7 mouse cellular contexts compared by ENCODE assay signal in genomic region chr7:88278628-88279196, GRCm38 (mm10). TPM values are rescaled to one million over a fixed set of nuclear protein-coding genes. Genes with fewer than 3 reads are reported as not detected.
DNase-seq lines count a peak whose midpoint lies in the region; ATAC-seq and TF ChIP-seq lines count a peak whose summit lies in the region.

No protein-coding gene starts in this region.

- H3K4me1 ChIP-seq in neural tube, embryonic 11.5 days (ENCODE audit: control insufficient read depth, insufficient read depth, low read length) = no peaks in the 10 kb centered on the region
- H3K4me1 ChIP-seq in forebrain, embryonic 15.5 days = peaks cover 8% of the 10 kb centered on the region
- peaks cover 3 to 11% of the 10 kb centered on the region in 2 experiments; a peak in 3 of 4 replicates for H3K4me1 ChIP-seq in liver, embryonic 14.5 days (replicated peaks; ENCODE audit: control insufficient read depth in 2 of 2, insufficient read depth in 2 of 2, low read length in 1 of 2)

- ATAC-seq in neural tube, embryonic 11.5 days (ENCODE audit: insufficient read depth, low FRiP score, low TSS enrichment) = no peak
- no peak for ATAC-seq in forebrain, embryonic 15.5 days (replicated peaks)
- no peak for ATAC-seq in liver, embryonic 14.5 days (ENCODE audit: insufficient read depth)

- no peak overlapping the region for H3K27ac ChIP-seq in neural tube, embryonic 11.5 days (ENCODE audit: low read depth, low read length)
- no peak overlapping the region for H3K27ac ChIP-seq in forebrain, embryonic 15.5 days (replicated peaks)
- H3K27ac ChIP-seq in liver, embryonic 14.5 days = no peak overlapping the region

- no peaks in the 10 kb centered on the region for H3K27me3 ChIP-seq in neural tube, embryonic 11.5 days (ENCODE audit: control insufficient read depth, insufficient read depth, low read length)
- no peaks in the 10 kb centered on the region for H3K27me3 ChIP-seq in forebrain, embryonic 15.5 days
- no peaks in the 10 kb centered on the region for H3K27me3 ChIP-seq in liver, embryonic 14.5 days (ENCODE audit: control insufficient read depth, insufficient read depth, low read length)

- TF ChIP-seq CTCF in liver, embryonic 14.5 days (IDR thresholded peaks at IDR 0.05; ENCODE audit: low read depth) = no peak

- peak overlapping the region; percentile 67 for H3K4me2 ChIP-seq in neural tube, embryonic 11.5 days (ENCODE audit: low read depth)
- H3K4me2 ChIP-seq in forebrain, embryonic 15.5 days (replicated peaks) = peak overlapping the region; percentile 89
- H3K4me2 ChIP-seq in liver, embryonic 14.5 days (ENCODE audit: low read depth) = peak overlapping the region; percentile 79

- WGBS in neural tube, embryonic 11.5 days = 69% methylated on average over 8 of the region's 8 CpGs
- 53% methylated on average over 8 of the region's 8 CpGs for whole genome bisulfite sequencing in forebrain, embryonic 15.5 days
- 9% methylated on average over 8 of the region's 8 CpGs for WGBS in liver, embryonic 14.5 days (ENCODE audit: insufficient replicate concordance)

- no peak for TF ChIP-seq EP300 in liver, embryonic 14.5 days (IDR thresholded peaks at IDR 0.05; ENCODE audit: low read depth)

- no peak overlapping the region for H3K9ac ChIP-seq in neural tube, embryonic 11.5 days (ENCODE audit: low read length)
- H3K9ac ChIP-seq in forebrain, embryonic 15.5 days (replicated peaks) = no peak overlapping the region
- peak overlapping the region; percentile 48; the same call in 1 of the 2 replicates for H3K9ac ChIP-seq in liver, embryonic 14.5 days (replicated peaks)

- H3K4me3 ChIP-seq in neural tube, embryonic 11.5 days (ENCODE audit: low read depth, low read length) = no peak overlapping the region
- peak overlapping the region; percentile 47 for H3K4me3 ChIP-seq in forebrain, embryonic 15.5 days
- H3K4me3 ChIP-seq in liver, embryonic 14.5 days (ENCODE audit: insufficient read depth in 1 of 2, low read depth in 2 of 2, low read length in 2 of 2) = peak overlapping the region; percentile 49 to 58

- DNase-seq in neural tube, embryonic 11.5 days (ENCODE audit: low spot score) = no peak
- DNase-seq in neural tube, embryonic 10.5 days (ENCODE audit: extremely low spot score, low spot score) = no peak
- DNase-seq in liver, embryonic 14.5 days (ENCODE audit: low read depth in 3 of 3, low spot score in 3 of 3) = no peak
- no peak for DNase-seq in frontal cortex, postnatal 10 days (ENCODE audit: low spot score in 2 of 2)
- DNase-seq in cerebellum, adult 8-10 months = no peak
- DNase-seq in gastrocnemius, postnatal 10 days = no peak

- H3K9me3 ChIP-seq in neural tube, embryonic 11.5 days (ENCODE audit: control insufficient read depth, low read length) = no peaks in the 10 kb centered on the region
- H3K9me3 ChIP-seq in forebrain, embryonic 15.5 days = no peaks in the 10 kb centered on the region
- H3K9me3 ChIP-seq in liver, embryonic 14.5 days (ENCODE audit: control insufficient read depth, low read length) = no peaks in the 10 kb centered on the region

- H3K36me3 ChIP-seq in neural tube, embryonic 11.5 days (ENCODE audit: control insufficient read depth, insufficient read depth, low read length) = no peaks in the 10 kb centered on the region
- H3K36me3 ChIP-seq in forebrain, embryonic 15.5 days = no peaks in the 10 kb centered on the region
- H3K36me3 ChIP-seq in liver, embryonic 14.5 days (replicated peaks; ENCODE audit: control insufficient read depth, insufficient read depth, low read depth) = no peaks in the 10 kb centered on the region

RNA-seq across cellular contexts. Expression of gene Ctsc, which starts 0.8 kb away (rescaled TPM):
- polyA plus RNA-seq in neural tube, embryonic 11.5 days (2014; fragmentation: Nextera tagmentation; extraction: Ambion mirVana) = 20.6 and 22.3 TPM in 2 replicates
- 10.7 and 11.6 TPM in 2 replicates for polyA plus RNA-seq in forebrain, embryonic 15.5 days (2015; fragmentation: Nextera tagmentation; extraction: Ambion mirVana)
- 9.7 and 14.5 TPM in 2 replicates for polyA plus RNA-seq in liver, embryonic 14.5 days (2012; rRNA removed)
- 48.3 and 60.7 TPM in 2 replicates for polyA plus RNA-seq in liver, embryonic 14.5 days (2014; fragmentation: Nextera tagmentation; extraction: Ambion mirVana)
- total RNA-seq in gastrocnemius, postnatal 10 days (2021) = 10 to 100 TPM; 49.0 to 49.3 TPM
